Mouse (Mus musculus) intestine, postnatal 0 days (tissue): Measurements from ENCODE around the gene Tubgcp6. TPM values are rescaled to one million over a fixed set of nuclear protein-coding genes. Genes with fewer than 3 reads are reported as not detected.
A peak's percentile ranks its signal among the peaks of the same experiment; 100 is the strongest.

Experiments
- ATAC-seq: fragments of 200-750 bp; cut with Nextera tagmentation; 2 replicates; pipeline ENCODE4 v1.8.0; 2017; ENCODE audit warnings: mild to moderate bottlenecking, moderate TSS enrichment, moderate library complexity
- H3K27ac ChIP-seq: fragments of 300-500 bp; sonication (generic); 2 replicates; pipeline ENCODE4 v1.5.1; 2014; ENCODE audit warnings: mild to moderate bottlenecking, low read depth, low read length, moderate library complexity
- H3K27me3 ChIP-seq: fragments of 300-500 bp; sonication (generic); replicated peaks from 2 replicates; pipeline ENCODE4 v1.6.1; 2014; ENCODE audit warnings: low read length, mixed read lengths; ENCODE audit not compliant: control insufficient read depth, insufficient read depth
- H3K36me3 ChIP-seq: fragments of 300-500 bp; sonication (generic); 2 replicates; pipeline ENCODE4 v1.6.1; 2014; ENCODE audit warnings: mild to moderate bottlenecking, moderate library complexity; ENCODE audit not compliant: control insufficient read depth, insufficient read depth
- H3K4me1 ChIP-seq: fragments of 300-500 bp; sonication (generic); replicated peaks from 2 replicates; pipeline ENCODE4 v1.6.1; 2014; ENCODE audit warnings: antibody characterized with exemption, low read length, mixed read lengths; ENCODE audit not compliant: control insufficient read depth, insufficient read depth
- H3K4me2 ChIP-seq: fragments of 300-500 bp; sonication (generic); replicated peaks from 2 replicates; pipeline ENCODE4 v1.6.1; 2014; ENCODE audit warnings: low read depth, mild to moderate bottlenecking, moderate library complexity
- H3K4me3 ChIP-seq: fragments of 300-500 bp; sonication (generic); 2 replicates; pipeline ENCODE4 v1.5.1; 2014; ENCODE audit warnings: low read depth, low read length
- H3K9ac ChIP-seq: fragments of 300-500 bp; sonication (generic); 2 replicates; pipeline ENCODE4 v1.6.1; 2014; ENCODE audit warnings: mild to moderate bottlenecking, low read depth, low read length
- H3K9me3 ChIP-seq: fragments of 300-500 bp; sonication (generic); 2 replicates; pipeline ENCODE4 v1.6.1; 2016; ENCODE audit warnings: mixed run types; ENCODE audit not compliant: control insufficient read depth
- CTCF ChIP-seq: sonication (generic); IDR thresholded peaks from 2 replicates; pipeline ENCODE4 v1.5.1; 2016; ENCODE audit warnings: low read depth, mild to moderate bottlenecking, control low read depth, antibody characterized with exemption, moderate library complexity
- WGBS: fragments of 180-500 bp; shearing (Covaris S2); extraction: QIAGEN DNeasy Blood & Tissue Kit; methylation state at CpG from one replicate; pipeline ENCODE4 v1.1.7; 2014; 5-methylcytosine and 5-hydroxymethylcytosine counted together
- polyA plus RNA-seq: library from polyadenylated mRNA; unstranded; fragments of >200 nt; fragmentation: Nextera tagmentation; extraction: Ambion mirVana; gene quantifications from 2 replicates; pipeline ENCODE4 v1.2.1, GENCODE M21; 2015

The Tubgcp6 gene
- polyA plus RNA-seq, 1 experiment from 2014 or later, result 3.6 TPM

- H3K36me3 ChIP-seq, result peaks cover 10% of the 10 kb centered on the region; the same call in 1 of the 2 replicates
- no peaks in the 10 kb centered on the region for H3K27me3 ChIP-seq
- H3K4me2 ChIP-seq, result peak overlapping the region; percentile 84
- H3K4me1 ChIP-seq, result peaks cover 5% of the 10 kb centered on the region; the same call in 1 of the 2 replicates
- H3K9me3 ChIP-seq, result no peaks in the 10 kb centered on the region
- peak overlapping the region; percentile 30 for H3K27ac ChIP-seq
- peak; percentile 58 for TF ChIP-seq CTCF
- ATAC-seq, result no peak
- 24% methylated on average over 11 of the region's 11 CpGs for WGBS
- peak overlapping the region; percentile 23; the same call in 1 of the 2 replicates for H3K9ac ChIP-seq
- H3K4me3 ChIP-seq, result peak overlapping the region; percentile 68
Observed at GRCm38 (mm10) chr15:89123595-89123994, 683 bp upstream of the Tubgcp6 start.

GRCm38 (mm10) chr15:89118007-89118406 is 4.9 kb downstream of the Tubgcp6 start:
- peak; percentile 59 for TF ChIP-seq CTCF
- Histone ChIP-seq H3K4me3 (no peak overlapping the region), H3K27me3 (no peaks in the 10 kb centered on the region), H3K27ac (no peak overlapping the region), H3K4me1 (peaks cover 5% of the 10 kb centered on the region; the same call in 1 of the 2 replicates), H3K9ac (no peak overlapping the region), H3K9me3 (no peaks in the 10 kb centered on the region), H3K36me3 (peaks cover 36% of the 10 kb centered on the region), H3K4me2 (no peak overlapping the region)
- ATAC-seq, result no peak

DNA sequence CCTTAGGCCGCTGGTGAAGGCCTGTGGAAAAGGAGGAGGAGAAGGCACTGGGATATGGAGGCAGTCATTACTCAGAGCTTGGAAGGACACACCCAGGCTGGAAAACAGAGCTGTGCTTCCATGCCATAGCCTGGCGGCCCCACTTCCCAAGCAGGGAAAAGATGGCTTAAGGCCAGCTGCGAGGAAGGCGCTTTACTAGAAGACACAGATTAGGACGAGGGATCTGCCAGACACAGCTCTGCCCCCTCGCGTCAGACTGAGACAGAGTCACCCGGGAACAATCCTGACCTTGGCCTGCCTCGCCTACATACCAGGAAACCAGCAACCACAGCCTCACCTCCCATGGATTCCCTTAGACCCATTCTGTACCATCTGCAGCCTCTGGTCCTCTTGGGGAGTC is 12.8 kb downstream of the Tubgcp6 start:
- no peak for ATAC-seq
- H3K27ac ChIP-seq, result no peak overlapping the region
- no peak overlapping the region for H3K9ac ChIP-seq
- TF ChIP-seq CTCF, result peak; percentile 42
- H3K9me3 ChIP-seq, result no peaks in the 10 kb centered on the region
- H3K4me1 ChIP-seq, result no peaks in the 10 kb centered on the region
- WGBS, result 63% methylated on average over 9 of the region's 9 CpGs
- no peak overlapping the region for H3K4me2 ChIP-seq
- no peaks in the 10 kb centered on the region for H3K27me3 ChIP-seq
- no peak overlapping the region for H3K4me3 ChIP-seq
- H3K36me3 ChIP-seq, result peaks cover 79% of the 10 kb centered on the region

GRCm38 (mm10) chr15:89106976-89107375 is 15.9 kb downstream of the Tubgcp6 start:
- Histone ChIP-seq H3K9me3 (no peaks in the 10 kb centered on the region), H3K27me3 (no peaks in the 10 kb centered on the region), H3K4me3 (no peak overlapping the region), H3K27ac (no peak overlapping the region), H3K36me3 (peaks cover 90% of the 10 kb centered on the region), H3K4me1 (no peaks in the 10 kb centered on the region), H3K4me2 (no peak overlapping the region), H3K9ac (no peak overlapping the region)
- 90% methylated on average over 1 of the region's 1 CpGs for WGBS
- no peak for ATAC-seq
- no peak for TF ChIP-seq CTCF

- Histone ChIP-seq H3K27me3 (no peaks in the 10 kb centered on the region), H3K4me1 (no peaks in the 10 kb centered on the region), H3K36me3 (peaks cover 91% of the 10 kb centered on the region), H3K9me3 (no peaks in the 10 kb centered on the region), H3K27ac (no peak overlapping the region), H3K4me2 (no peak overlapping the region), H3K9ac (no peak overlapping the region), H3K4me3 (no peak overlapping the region)
- 89% methylated on average over 13 of the region's 13 CpGs for WGBS
- ATAC-seq, result no peak
- TF ChIP-seq CTCF, result no peak
Observed at GRCm38 (mm10) chr15:89106073-89106472, 16.8 kb downstream of the Tubgcp6 start.

DNA sequence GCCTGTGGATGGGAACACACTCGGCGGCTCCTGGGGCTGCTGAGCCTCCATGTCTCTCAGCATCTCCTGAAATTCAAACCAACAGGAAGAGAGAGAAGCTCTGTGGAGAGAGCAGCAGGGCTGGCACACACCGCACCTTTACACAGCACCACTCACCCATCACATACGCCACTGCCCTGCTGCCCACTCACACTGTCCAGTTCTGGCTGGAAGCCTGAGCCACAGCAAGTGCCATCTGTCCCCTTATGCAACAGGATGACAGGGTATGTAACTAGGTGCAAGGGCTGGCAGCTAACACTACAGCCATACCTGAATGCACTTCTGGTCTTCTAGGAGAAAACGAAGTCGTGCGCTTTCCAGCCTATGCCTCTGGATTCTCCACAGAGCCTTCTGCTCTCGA is 18.5 kb downstream of the Tubgcp6 start:
- H3K4me3 ChIP-seq, result no peak overlapping the region
- TF ChIP-seq CTCF, result no peak
- H3K9ac ChIP-seq, result no peak overlapping the region
- H3K9me3 ChIP-seq, result no peaks in the 10 kb centered on the region
- H3K36me3 ChIP-seq, result peaks cover 93% of the 10 kb centered on the region
- ATAC-seq, result no peak
- WGBS, result 93% methylated on average over 8 of the region's 8 CpGs
- no peak overlapping the region for H3K4me2 ChIP-seq
- no peaks in the 10 kb centered on the region for H3K27me3 ChIP-seq
- H3K27ac ChIP-seq, result no peak overlapping the region
- no peaks in the 10 kb centered on the region for H3K4me1 ChIP-seq

DNA sequence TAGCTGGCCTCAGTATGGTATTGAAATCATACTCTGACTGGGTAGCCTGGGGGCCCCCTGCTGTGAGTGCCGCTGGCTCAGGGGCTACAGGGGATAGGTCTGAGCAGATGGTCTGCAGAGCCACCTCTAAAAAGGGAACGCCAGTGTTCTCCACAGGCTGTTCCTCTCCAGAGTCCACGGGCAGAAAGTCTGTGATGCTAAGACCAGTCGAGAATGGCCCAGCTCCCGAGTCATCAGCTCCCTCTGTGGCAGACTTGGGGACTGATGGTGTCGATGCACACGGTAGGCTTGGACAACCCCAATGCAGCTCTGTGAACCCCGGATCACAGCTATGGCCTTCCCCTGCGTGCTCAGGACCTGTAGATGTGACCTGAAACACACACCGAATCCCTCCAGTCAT is 19.0 kb downstream of the Tubgcp6 start:
- Histone ChIP-seq H3K27me3 (no peaks in the 10 kb centered on the region), H3K4me2 (no peak overlapping the region), H3K36me3 (peaks cover 93% of the 10 kb centered on the region), H3K4me3 (no peak overlapping the region), H3K9me3 (no peaks in the 10 kb centered on the region), H3K4me1 (no peaks in the 10 kb centered on the region), H3K27ac (no peak overlapping the region), H3K9ac (no peak overlapping the region)
- ATAC-seq, result no peak
- TF ChIP-seq CTCF, result no peak
- WGBS, result 88% methylated on average over 10 of the region's 10 CpGs
